Mouse (Mus musculus): ENCODE measurements at regions not wholly inside any gene's neighbourhood (a gene's known extent, or its start where the extent isn't known, plus 50 kb on each side); places are given as distances from the start of the nearest gene placed in this dataset.

- H3K4me3 ChIP-seq (ENCODE audit: low read depth, low read length): no peak overlapping the region
- DNase-seq (ENCODE audit: low spot score): no peak
- no peaks in the 10 kb centered on the region for H3K4me1 ChIP-seq (ENCODE audit: insufficient read depth, low read depth, low read length)
- no peak for ATAC-seq (ENCODE audit: extremely low read depth, insufficient number of reproducible peaks, low FRiP score, poor library complexity, severe bottlenecking)
- H3K9me3 ChIP-seq (replicated peaks): peaks cover 17% of the 10 kb centered on the region; the same call in 1 of the 2 replicates
- TF ChIP-seq GATA2 (IDR thresholded peaks at IDR 0.05; ENCODE audit: borderline replicate concordance, low read depth, low read length): no peak
- TF ChIP-seq CTCF (IDR thresholded peaks at IDR 0.05; ENCODE audit: low read depth, low read length): no peak
- TF ChIP-seq GATA1 (IDR thresholded peaks at IDR 0.05; ENCODE audit: borderline replicate concordance, low read length): no peak
- TF ChIP-seq POLR2AphosphoS5 (IDR thresholded peaks at IDR 0.05; ENCODE audit: insufficient replicate concordance, low read depth, low read length): no peak
- no peak for TF ChIP-seq TAL1 (conservative IDR thresholded peaks at IDR 0.05; ENCODE audit: low read depth, low read length)
- H3K27me3 ChIP-seq (ENCODE audit: insufficient read depth, low read length): no peaks in the 10 kb centered on the region
- no peaks in the 10 kb centered on the region for H3K36me3 ChIP-seq (replicated peaks)
Measured at GRCm38 (mm10) chr8:103969929-103970328, 131.5 kb upstream of the Cdh5 start.

GRCm38 (mm10) chr8:103970511-103970910 lies 130.9 kb upstream of the Cdh5 start:
- no peaks in the 10 kb centered on the region for H3K4me1 ChIP-seq (ENCODE audit: insufficient read depth, low read depth, low read length)
- TF ChIP-seq GATA2 (IDR thresholded peaks at IDR 0.05; ENCODE audit: borderline replicate concordance, low read depth, low read length): no peak
- TF ChIP-seq POLR2AphosphoS5 (IDR thresholded peaks at IDR 0.05; ENCODE audit: insufficient replicate concordance, low read depth, low read length): no peak
- TF ChIP-seq CTCF (IDR thresholded peaks at IDR 0.05; ENCODE audit: low read depth, low read length): no peak
- TF ChIP-seq GATA1 (IDR thresholded peaks at IDR 0.05; ENCODE audit: borderline replicate concordance, low read length): no peak
- TF ChIP-seq TAL1 (conservative IDR thresholded peaks at IDR 0.05; ENCODE audit: low read depth, low read length): no peak
- DNase-seq (ENCODE audit: low spot score): no peak
- H3K36me3 ChIP-seq (replicated peaks): no peaks in the 10 kb centered on the region
- H3K4me3 ChIP-seq (ENCODE audit: low read depth, low read length): no peak overlapping the region
- peaks cover 14% of the 10 kb centered on the region; the same call in 1 of the 2 replicates for H3K9me3 ChIP-seq (replicated peaks)
- ATAC-seq (ENCODE audit: extremely low read depth, insufficient number of reproducible peaks, low FRiP score, poor library complexity, severe bottlenecking): no peak
- no peaks in the 10 kb centered on the region for H3K27me3 ChIP-seq (ENCODE audit: insufficient read depth, low read length)

- Histone ChIP-seq H3K9me3 (replicated peaks) (peaks cover 14% of the 10 kb centered on the region; the same call in 1 of the 2 replicates), H3K27me3 (ENCODE audit: insufficient read depth, low read length) (no peaks in the 10 kb centered on the region), H3K4me3 (ENCODE audit: low read depth, low read length) (no peak overlapping the region), H3K36me3 (replicated peaks) (no peaks in the 10 kb centered on the region), H3K4me1 (ENCODE audit: insufficient read depth, low read depth, low read length) (no peaks in the 10 kb centered on the region)
- DNase-seq (ENCODE audit: low spot score) (no peak), ATAC-seq (ENCODE audit: extremely low read depth, insufficient number of reproducible peaks, low FRiP score, poor library complexity, severe bottlenecking) (no peak)
- TF ChIP-seq TAL1 (conservative IDR thresholded peaks at IDR 0.05; ENCODE audit: low read depth, low read length) (no peak), POLR2AphosphoS5 (IDR thresholded peaks at IDR 0.05; ENCODE audit: insufficient replicate concordance, low read depth, low read length) (no peak), CTCF (IDR thresholded peaks at IDR 0.05; ENCODE audit: low read depth, low read length) (no peak), GATA2 (IDR thresholded peaks at IDR 0.05; ENCODE audit: borderline replicate concordance, low read depth, low read length) (no peak), GATA1 (IDR thresholded peaks at IDR 0.05; ENCODE audit: borderline replicate concordance, low read length) (no peak)
Measured at GRCm38 (mm10) chr8:103970966-103971365, 130.5 kb upstream of the Cdh5 start.

- Histone ChIP-seq H3K9me3 (replicated peaks) (peaks cover 16% of the 10 kb centered on the region), H3K4me3 (ENCODE audit: low read depth, low read length) (no peak overlapping the region), H3K27me3 (ENCODE audit: insufficient read depth, low read length) (no peaks in the 10 kb centered on the region), H3K36me3 (replicated peaks) (no peaks in the 10 kb centered on the region), H3K4me1 (ENCODE audit: insufficient read depth, low read depth, low read length) (no peaks in the 10 kb centered on the region)
- TF ChIP-seq GATA1 (IDR thresholded peaks at IDR 0.05; ENCODE audit: borderline replicate concordance, low read length) (no peak), TAL1 (conservative IDR thresholded peaks at IDR 0.05; ENCODE audit: low read depth, low read length) (no peak), GATA2 (IDR thresholded peaks at IDR 0.05; ENCODE audit: borderline replicate concordance, low read depth, low read length) (no peak), POLR2AphosphoS5 (IDR thresholded peaks at IDR 0.05; ENCODE audit: insufficient replicate concordance, low read depth, low read length) (no peak), CTCF (IDR thresholded peaks at IDR 0.05; ENCODE audit: low read depth, low read length) (no peak)
- ATAC-seq (ENCODE audit: extremely low read depth, insufficient number of reproducible peaks, low FRiP score, poor library complexity, severe bottlenecking): no peak
- DNase-seq (ENCODE audit: low spot score): no peak
Measured at GRCm38 (mm10) chr8:103976488-103976887, 124.9 kb upstream of the Cdh5 start.

GRCm38 (mm10) chr8:103978948-103979347 lies 122.5 kb upstream of the Cdh5 start:
- DNase-seq (ENCODE audit: low spot score) (no peak), ATAC-seq (ENCODE audit: extremely low read depth, insufficient number of reproducible peaks, low FRiP score, poor library complexity, severe bottlenecking) (no peak)
- Histone ChIP-seq H3K4me1 (ENCODE audit: insufficient read depth, low read depth, low read length) (no peaks in the 10 kb centered on the region), H3K4me3 (ENCODE audit: low read depth, low read length) (no peak overlapping the region), H3K9me3 (replicated peaks) (peaks cover 26% of the 10 kb centered on the region), H3K27me3 (ENCODE audit: insufficient read depth, low read length) (no peaks in the 10 kb centered on the region), H3K36me3 (replicated peaks) (no peaks in the 10 kb centered on the region)
- TF ChIP-seq POLR2AphosphoS5 (IDR thresholded peaks at IDR 0.05; ENCODE audit: insufficient replicate concordance, low read depth, low read length) (no peak), CTCF (IDR thresholded peaks at IDR 0.05; ENCODE audit: low read depth, low read length) (no peak), GATA1 (IDR thresholded peaks at IDR 0.05; ENCODE audit: borderline replicate concordance, low read length) (no peak), GATA2 (IDR thresholded peaks at IDR 0.05; ENCODE audit: borderline replicate concordance, low read depth, low read length) (no peak), TAL1 (conservative IDR thresholded peaks at IDR 0.05; ENCODE audit: low read depth, low read length) (no peak)

GRCm38 (mm10) chr8:103983860-103984594 lies 117.4 kb upstream of the Cdh5 start:
- ATAC-seq (ENCODE audit: extremely low read depth, insufficient number of reproducible peaks, low FRiP score, poor library complexity, severe bottlenecking): no peak
- TF ChIP-seq TAL1 (conservative IDR thresholded peaks at IDR 0.05; ENCODE audit: low read depth, low read length) (no peak), CTCF (IDR thresholded peaks at IDR 0.05; ENCODE audit: low read depth, low read length) (no peak), GATA2 (IDR thresholded peaks at IDR 0.05; ENCODE audit: borderline replicate concordance, low read depth, low read length) (no peak)

More at GRCm38 (mm10) chr8:103983860-103984594, 117.4 kb upstream of the Cdh5 start:
- no peak for DNase-seq (ENCODE audit: low spot score)
- Histone ChIP-seq H3K36me3 (replicated peaks) (no peaks in the 10 kb centered on the region), H3K27me3 (ENCODE audit: insufficient read depth, low read length) (no peaks in the 10 kb centered on the region), H3K4me1 (ENCODE audit: insufficient read depth, low read depth, low read length) (no peaks in the 10 kb centered on the region), H3K9me3 (replicated peaks) (peaks cover 60% of the 10 kb centered on the region), H3K4me3 (ENCODE audit: low read depth, low read length) (no peak overlapping the region)

All from G1E (cell line).